Mouse (Mus musculus) kidney, embryonic 15.5 days (tissue): ENCODE results near the gene Ttc39d. TPM values are rescaled to one million over a fixed set of nuclear protein-coding genes. Genes with fewer than 3 reads are reported as not detected.

Experiments
- ATAC-seq: fragments of 200-750 bp; cut with Nextera tagmentation; replicated peaks from 2 replicates; pipeline ENCODE4 v1.8.0; 2017; ENCODE audit warnings: moderate TSS enrichment; ENCODE audit not compliant: low FRiP score
- H3K27ac ChIP-seq: fragments of 300-500 bp; sonication (generic); 2 replicates; pipeline ENCODE4 v1.5.1; 2015; ENCODE audit warnings: mild to moderate bottlenecking, inconsistent platforms
- H3K27me3 ChIP-seq: fragments of 300-500 bp; sonication (generic); 2 replicates; pipeline ENCODE4 v1.6.1; 2015; ENCODE audit warnings: inconsistent platforms
- H3K36me3 ChIP-seq: fragments of 300-500 bp; sonication (generic); 2 replicates; pipeline ENCODE4 v1.6.1; 2015; ENCODE audit warnings: inconsistent platforms
- H3K4me1 ChIP-seq: fragments of 300-500 bp; sonication (generic); 2 replicates; pipeline ENCODE4 v1.6.1; 2015; ENCODE audit warnings: inconsistent platforms
- H3K4me2 ChIP-seq: fragments of 300-500 bp; sonication (generic); 2 replicates; pipeline ENCODE4 v1.6.1; 2015; ENCODE audit warnings: moderate library complexity, mild to moderate bottlenecking, inconsistent platforms
- H3K4me3 ChIP-seq: fragments of 300-500 bp; sonication (generic); replicated peaks from 2 replicates; pipeline ENCODE4 v1.5.1; 2015; ENCODE audit warnings: mild to moderate bottlenecking, inconsistent platforms
- H3K9ac ChIP-seq: fragments of 300-500 bp; sonication (generic); 2 replicates; pipeline ENCODE4 v1.6.1; 2015; ENCODE audit warnings: mild to moderate bottlenecking, inconsistent platforms
- H3K9me3 ChIP-seq: fragments of 300-500 bp; sonication (generic); replicated peaks from 2 replicates; pipeline ENCODE4 v1.6.1; 2016; ENCODE audit warnings: inconsistent platforms
- WGBS: fragments of 180-500 bp; shearing (Covaris S2); methylation state at CpG from one replicate; pipeline ENCODE4 v1.1.7; 2015; ENCODE audit warnings: mixed read lengths; 5-methylcytosine and 5-hydroxymethylcytosine counted together
- polyA plus RNA-seq: library from polyadenylated mRNA; unstranded; fragments of >200 nt; fragmentation: Nextera tagmentation; extraction: Ambion mirVana; gene quantifications from 2 replicates; pipeline ENCODE4 v1.2.1, GENCODE M21; 2015

The Ttc39d gene
- polyA plus RNA-seq = 0.16 TPM in 1 of 2 replicates, not detected in the other

DNA sequence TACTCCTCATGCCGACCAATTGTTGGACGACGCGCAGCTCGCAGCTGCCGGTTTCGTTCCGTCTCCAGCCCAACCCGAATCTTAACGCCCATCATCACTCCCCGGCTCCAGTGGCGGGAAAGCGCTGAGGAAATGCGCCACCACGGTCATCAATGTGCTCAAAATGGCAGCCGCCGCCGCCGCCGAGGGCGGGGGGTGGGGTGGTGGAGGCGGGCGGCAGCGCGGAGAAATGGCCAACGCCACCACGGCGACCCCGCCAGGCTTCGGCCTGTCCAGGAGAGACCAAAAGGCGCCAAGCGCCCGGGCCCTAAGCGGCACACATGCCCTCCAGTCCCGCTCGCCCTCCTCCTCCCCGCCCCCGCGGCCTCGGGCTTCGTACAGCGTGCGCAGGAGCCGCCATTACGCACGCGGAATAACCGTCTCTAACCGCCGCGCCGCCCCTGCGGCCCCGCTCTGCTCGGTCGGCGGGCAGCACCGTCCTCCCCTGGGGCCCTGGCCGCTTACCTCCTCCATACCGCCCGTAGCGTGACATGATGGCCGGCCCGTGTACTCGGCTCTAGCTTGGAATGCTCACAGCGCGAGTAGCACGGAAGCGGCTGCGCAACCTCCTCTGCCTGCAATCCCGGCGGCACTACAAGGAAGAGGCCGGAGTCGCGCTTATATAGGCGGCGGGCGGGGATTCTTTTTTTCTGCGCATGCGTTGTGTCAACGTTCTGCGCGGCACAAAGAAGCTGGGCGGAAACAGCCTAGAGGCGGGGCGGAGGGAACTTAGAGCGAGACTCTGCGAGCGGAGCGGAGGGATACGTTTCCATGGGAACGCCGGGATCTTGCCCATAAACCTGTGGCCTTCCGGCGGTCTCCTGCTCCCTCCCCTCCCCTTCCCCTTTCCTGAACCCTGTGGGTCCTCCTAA is at the start of gene Ttc39d, which contains the start of gene Srsf7:
Gene Ttc39d (plus strand): TSS at position 790 of the 911 bp plus-strand sequence.
Gene Srsf7 (minus strand): TSS at position 637 of the 911 bp plus-strand sequence.
- Histone ChIP-seq H3K4me2 (peak within 1 kb of the TSS; percentile 76), H3K4me1 (peaks cover 21% of the 10 kb centered on the region), H3K27me3 (no peaks in the 10 kb centered on the region), H3K9me3 (no peaks in the 10 kb centered on the region), H3K9ac (peak within 1 kb of the TSS; percentile 99), H3K36me3 (peaks cover 32% of the 10 kb centered on the region), H3K27ac (peak within 1 kb of the TSS; percentile 99), H3K4me3 (peak within 1 kb of the TSS; percentile 98)
- peak; percentile 95 for ATAC-seq
- under 1% methylated on average over 95 of the region's 95 CpGs for WGBS

- Histone ChIP-seq H3K36me3 (no peaks in the 10 kb centered on the region), H3K9ac (no peak overlapping the region), H3K27me3 (no peaks in the 10 kb centered on the region), H3K4me1 (0 out of 2 replicates have a peak, but pooled peaks cover 5% of the 10 kb centered on the region), H3K4me2 (no peak overlapping the region), H3K9me3 (no peaks in the 10 kb centered on the region), H3K4me3 (no peak overlapping the region), H3K27ac (no peak overlapping the region)
- 88% methylated on average over 6 of the region's 6 CpGs for WGBS
- no peak for ATAC-seq
Measured at GRCm38 (mm10) chr17:80157489-80157888, 49.8 kb upstream of the Ttc39d start.

DNA sequence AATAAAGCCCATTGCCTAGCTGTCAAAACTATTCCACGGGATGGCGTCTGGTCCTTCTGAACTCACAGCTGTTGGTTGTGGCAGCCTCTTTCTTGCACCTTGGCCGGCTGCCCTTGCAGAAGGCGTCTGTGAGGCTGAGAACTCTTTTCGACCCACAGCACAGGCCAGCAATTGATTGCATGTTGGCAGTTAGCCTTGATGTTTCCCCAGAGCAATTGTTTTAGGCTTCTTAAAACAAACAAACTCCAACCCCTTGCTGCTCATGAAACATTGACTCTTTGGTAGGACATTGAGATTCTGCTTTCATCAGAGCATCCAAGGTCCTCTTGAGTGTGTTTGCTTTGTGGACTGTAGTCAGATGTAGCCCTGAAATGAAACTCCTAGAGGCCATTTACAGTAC is 46.8 kb upstream of the Ttc39d start:
- no peak overlapping the region for H3K9ac ChIP-seq
- WGBS = 48% methylated on average over 5 of the region's 5 CpGs
- H3K4me3 ChIP-seq = no peak overlapping the region
- H3K27ac ChIP-seq = no peak overlapping the region
- no peak overlapping the region for H3K4me2 ChIP-seq
- ATAC-seq = no peak
- H3K9me3 ChIP-seq = no peaks in the 10 kb centered on the region
- H3K4me1 ChIP-seq = 0 out of 2 replicates have a peak, but pooled peaks cover 5% of the 10 kb centered on the region
- no peaks in the 10 kb centered on the region for H3K27me3 ChIP-seq
- H3K36me3 ChIP-seq = no peaks in the 10 kb centered on the region

DNA sequence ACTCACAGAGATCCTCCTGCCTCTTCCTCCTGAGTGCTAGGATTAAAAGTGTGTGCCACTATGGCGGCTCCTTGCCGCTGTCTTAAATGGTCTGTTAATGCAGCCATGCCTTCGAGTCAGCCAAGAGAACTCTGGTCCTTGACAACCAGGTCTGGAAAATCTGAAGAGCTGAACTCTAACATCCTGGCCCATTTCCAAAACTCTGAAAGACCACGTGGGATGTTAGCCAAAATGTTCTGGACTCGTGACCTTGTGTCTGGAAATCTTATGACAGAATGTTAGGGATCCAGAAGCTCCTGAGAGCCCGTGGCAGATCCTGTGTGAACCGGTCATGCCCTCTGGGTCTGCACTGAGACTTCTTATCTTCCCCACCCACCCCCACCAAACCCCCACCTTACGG is 43.3 kb upstream of the Ttc39d start:
- no peak overlapping the region for H3K27ac ChIP-seq
- H3K9me3 ChIP-seq = no peaks in the 10 kb centered on the region
- no peaks in the 10 kb centered on the region for H3K27me3 ChIP-seq
- no peaks in the 10 kb centered on the region for H3K36me3 ChIP-seq
- H3K4me1 ChIP-seq = peaks cover 21% of the 10 kb centered on the region
- 78% methylated on average over 8 of the region's 8 CpGs for WGBS
- no peak for ATAC-seq
- H3K4me3 ChIP-seq = no peak overlapping the region
- no peak overlapping the region for H3K9ac ChIP-seq
- H3K4me2 ChIP-seq = no peak overlapping the region

DNA sequence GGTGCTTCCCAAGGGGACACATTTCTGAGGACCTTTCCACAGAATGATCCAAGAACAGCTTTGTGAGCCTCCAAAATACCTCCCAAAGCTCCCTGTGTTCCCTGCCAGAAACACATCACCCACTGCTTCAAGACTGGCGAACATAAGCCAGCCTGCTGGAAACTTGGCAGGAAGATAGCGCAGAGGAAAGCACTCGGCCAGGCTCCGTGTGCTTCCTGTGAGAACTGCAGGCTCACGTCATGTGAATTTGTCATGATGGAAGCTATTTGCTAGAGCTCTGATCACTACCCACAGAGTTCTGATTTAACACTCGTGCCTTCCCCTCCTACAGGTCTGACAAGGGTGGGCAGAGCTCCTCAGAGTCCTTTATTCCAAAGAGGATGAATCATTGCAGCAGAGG is 41.5 kb upstream of the Ttc39d start:
- H3K9ac ChIP-seq = no peak overlapping the region
- no peaks in the 10 kb centered on the region for H3K36me3 ChIP-seq
- H3K4me3 ChIP-seq = no peak overlapping the region
- H3K4me2 ChIP-seq = no peak overlapping the region
- H3K9me3 ChIP-seq = no peaks in the 10 kb centered on the region
- no peak for ATAC-seq
- WGBS = 67% methylated on average over 6 of the region's 6 CpGs
- no peak overlapping the region for H3K27ac ChIP-seq
- H3K4me1 ChIP-seq = peaks cover 18% of the 10 kb centered on the region
- H3K27me3 ChIP-seq = no peaks in the 10 kb centered on the region

DNA sequence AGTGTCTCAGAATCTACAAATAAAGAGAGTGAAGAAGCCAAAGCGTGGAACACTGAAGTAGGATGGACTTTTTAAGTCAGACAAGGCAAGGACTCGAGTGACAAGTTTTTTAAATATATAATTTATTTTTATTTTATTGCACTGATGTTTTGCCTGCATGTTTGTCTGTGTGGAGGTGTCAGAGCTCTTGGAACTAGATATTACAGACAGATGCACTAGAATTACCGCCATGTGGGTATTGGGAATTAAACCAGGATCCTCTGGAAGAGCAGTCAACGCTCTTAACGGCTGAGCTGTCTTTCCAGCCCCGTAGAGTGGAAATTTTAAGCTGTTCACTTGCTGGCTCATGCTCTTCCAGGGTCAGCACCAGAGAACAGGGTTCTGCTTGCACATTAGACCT is 40.9 kb upstream of the Ttc39d start:
- WGBS = 82% methylated on average over 6 of the region's 6 CpGs
- Histone ChIP-seq H3K4me3 (no peak overlapping the region), H3K27ac (no peak overlapping the region), H3K4me1 (peaks cover 18% of the 10 kb centered on the region), H3K36me3 (no peaks in the 10 kb centered on the region), H3K9me3 (no peaks in the 10 kb centered on the region), H3K4me2 (no peak overlapping the region), H3K27me3 (no peaks in the 10 kb centered on the region), H3K9ac (no peak overlapping the region)
- no peak for ATAC-seq

GRCm38 (mm10) chr17:80167436-80167835 is 39.8 kb upstream of the Ttc39d start:
- no peaks in the 10 kb centered on the region for H3K9me3 ChIP-seq
- no peaks in the 10 kb centered on the region for H3K27me3 ChIP-seq
- no peak overlapping the region for H3K4me2 ChIP-seq
- no peaks in the 10 kb centered on the region for H3K36me3 ChIP-seq
- WGBS = 79% methylated on average over 4 of the region's 4 CpGs
- no peak overlapping the region for H3K27ac ChIP-seq
- H3K4me3 ChIP-seq = no peak overlapping the region
- H3K4me1 ChIP-seq = peaks cover 18% of the 10 kb centered on the region
- H3K9ac ChIP-seq = no peak overlapping the region
- ATAC-seq = no peak

- Histone ChIP-seq H3K4me3 (no peak overlapping the region), H3K27me3 (no peaks in the 10 kb centered on the region), H3K4me1 (peaks cover 18% of the 10 kb centered on the region), H3K4me2 (peak overlapping the region; percentile 53), H3K9me3 (no peaks in the 10 kb centered on the region), H3K36me3 (no peaks in the 10 kb centered on the region), H3K27ac (no peak overlapping the region), H3K9ac (no peak overlapping the region)
- ATAC-seq = no peak
- 51% methylated on average over 7 of the region's 7 CpGs for WGBS
Measured at GRCm38 (mm10) chr17:80167851-80168251, 39.4 kb upstream of the Ttc39d start.

DNA sequence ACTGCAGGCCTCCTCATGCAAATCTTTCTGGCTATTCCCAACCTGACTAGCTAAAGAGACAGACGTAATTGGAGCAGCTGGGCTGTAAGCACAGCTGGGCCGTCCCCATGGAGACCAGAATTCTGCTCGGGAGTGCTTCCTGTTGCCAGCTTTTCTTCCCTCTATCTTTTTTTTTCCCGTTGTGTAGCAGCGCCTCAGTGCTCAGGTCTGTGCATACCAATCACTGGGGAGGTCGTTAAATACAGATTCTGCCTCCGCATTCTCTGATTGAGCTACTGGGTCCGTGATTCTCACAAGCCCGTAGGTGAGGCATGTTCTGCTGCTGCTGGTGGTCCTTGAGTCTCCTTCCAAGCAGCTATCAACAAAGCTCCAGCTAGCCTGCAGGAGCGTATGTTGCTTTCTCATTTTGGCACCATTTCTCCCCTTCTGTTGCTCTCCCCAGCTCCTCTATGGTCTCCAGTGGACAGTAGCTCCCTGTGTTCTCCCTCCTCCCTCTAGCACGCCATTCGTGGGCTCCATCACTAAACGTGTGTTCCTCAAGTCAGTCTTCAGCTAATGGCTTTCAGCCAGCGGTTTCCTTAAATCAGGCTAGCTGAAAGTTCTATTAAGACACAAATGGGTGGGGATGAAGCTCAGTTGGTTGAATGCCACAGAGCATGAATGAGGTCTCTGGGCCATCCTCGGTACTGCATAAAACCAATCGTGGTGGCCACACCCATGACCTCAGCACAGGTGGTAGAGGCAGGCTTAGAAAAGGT is 38.7 kb upstream of the Ttc39d start:
- no peaks in the 10 kb centered on the region for H3K9me3 ChIP-seq

DNA sequence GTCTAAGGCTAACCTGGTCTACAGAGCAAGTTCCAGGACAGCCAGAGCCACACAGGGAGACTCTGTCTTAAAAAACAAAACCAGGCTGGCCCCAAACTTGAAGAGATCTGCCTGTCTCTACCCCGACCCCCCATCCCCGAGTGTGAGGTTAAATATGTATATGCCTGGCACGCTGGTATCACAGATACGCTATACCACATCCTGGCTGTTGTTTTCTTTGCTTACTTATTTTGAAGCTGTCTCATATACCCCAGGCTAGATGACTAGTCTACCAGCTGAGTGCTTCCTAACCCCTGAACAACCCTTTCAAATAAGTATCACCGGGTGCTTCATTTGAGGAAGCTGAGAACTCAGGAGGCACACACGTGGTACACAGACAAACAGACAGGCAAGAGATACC is 37.5 kb upstream of the Ttc39d start:
- H3K4me2 ChIP-seq = no peak overlapping the region
- no peaks in the 10 kb centered on the region for H3K36me3 ChIP-seq
- H3K9me3 ChIP-seq = no peaks in the 10 kb centered on the region
- H3K27ac ChIP-seq = no peak overlapping the region
- H3K9ac ChIP-seq = no peak overlapping the region
- no peak overlapping the region for H3K4me3 ChIP-seq
- no peak for ATAC-seq
- H3K4me1 ChIP-seq = peaks cover 22% of the 10 kb centered on the region
- WGBS = 91% methylated on average over 6 of the region's 6 CpGs
- H3K27me3 ChIP-seq = no peaks in the 10 kb centered on the region

More for the DNA sequence above, 38.7 kb upstream of the Ttc39d start:
- H3K27ac ChIP-seq = peak overlapping the region; percentile 65; the same call in 1 of the 2 replicates
- no peaks in the 10 kb centered on the region for H3K27me3 ChIP-seq
- H3K4me2 ChIP-seq = peak overlapping the region; percentile 53
- WGBS = 20% methylated on average over 16 of the region's 16 CpGs
- peaks cover 18% of the 10 kb centered on the region for H3K4me1 ChIP-seq
- peak; percentile 79 for ATAC-seq
- H3K36me3 ChIP-seq = no peaks in the 10 kb centered on the region
- H3K4me3 ChIP-seq = peak overlapping the region; percentile 28
- H3K9ac ChIP-seq = no peak overlapping the region

- H3K27me3 ChIP-seq = no peaks in the 10 kb centered on the region
- ATAC-seq = no peak
- no peaks in the 10 kb centered on the region for H3K36me3 ChIP-seq
- H3K4me3 ChIP-seq = no peak overlapping the region
- no peak overlapping the region for H3K27ac ChIP-seq
- H3K4me1 ChIP-seq = peaks cover 25% of the 10 kb centered on the region
- 90% methylated on average over 7 of the region's 7 CpGs for WGBS
- H3K4me2 ChIP-seq = no peak overlapping the region
- H3K9me3 ChIP-seq = no peaks in the 10 kb centered on the region
- H3K9ac ChIP-seq = no peak overlapping the region
Measured at GRCm38 (mm10) chr17:80170951-80171350, 36.3 kb upstream of the Ttc39d start.

- Histone ChIP-seq H3K36me3 (no peaks in the 10 kb centered on the region), H3K4me1 (peaks cover 25% of the 10 kb centered on the region), H3K4me3 (no peak overlapping the region), H3K27me3 (no peaks in the 10 kb centered on the region), H3K4me2 (no peak overlapping the region), H3K27ac (no peak overlapping the region), H3K9ac (no peak overlapping the region), H3K9me3 (no peaks in the 10 kb centered on the region)
- no peak for ATAC-seq
- 92% methylated on average over 4 of the region's 4 CpGs for WGBS
Measured at GRCm38 (mm10) chr17:80171948-80172347, 35.3 kb upstream of the Ttc39d start.
